Mouse (Mus musculus) inflammation-experienced regulatory T-cells, adult 6 months (primary cell): ENCODE results near the gene Dnajc30. TPM values are rescaled to one million over a fixed set of nuclear protein-coding genes. Genes with fewer than 3 reads are reported as not detected.

Experiments used
- ATAC-seq: one replicate; pipeline ENCODE4 v1.8.0; 2017
- polyA plus RNA-seq, 3 experiments: library from polyadenylated mRNA; unstranded; fragments of 100-300 nt; shearing (Covaris generic); gene quantifications; one replicate each; pipeline ENCODE4 v1.2.1; 2017

The Dnajc30 gene
- polyA plus RNA-seq, 3 experiments from 2014 or later: 18.9 to 32.0 (median 30.4) TPM

GRCm38 (mm10) chr5:135109976-135110375 lies 46.0 kb downstream of the Dnajc30 start:
- ATAC-seq: no peak

- ATAC-seq: no peak
These were observed 49.8 kb downstream of the Dnajc30 start for GRCm38 (mm10) chr5:135113782-135114181.

- ATAC-seq: peak; percentile 97
These were observed 51.2 kb downstream of the Dnajc30 start for GRCm38 (mm10) chr5:135115241-135115640.

Other genes with a start within 250 kb of the Dnajc30 start
- gene Tmem270, start 157.5 kb upstream of the Dnajc30 start, polyA plus RNA-seq: not detected
- gene Cldn13, start 148.7 kb upstream of the Dnajc30 start, polyA plus RNA-seq: not detected
- gene Mettl27, start 131.8 kb upstream of the Dnajc30 start, polyA plus RNA-seq: 10 to 100 TPM in 2 of 3 experiments, 1 to 10 TPM in 1; 6.3 to 17.2 (median 12.0) TPM
- gene Cldn4, start 117.3 kb upstream of the Dnajc30 start, polyA plus RNA-seq: not detected
- not detected for gene Cldn3, start 78.0 kb upstream of the Dnajc30 start, polyA plus RNA-seq
- 10 to 100 TPM; 26.7 to 80.0 (median 60.4) TPM for gene Abhd11, start 55.0 kb upstream of the Dnajc30 start, polyA plus RNA-seq
- gene Stx1a, start 40.7 kb upstream of the Dnajc30 start, polyA plus RNA-seq: 10 to 100 TPM in 2 of 3 experiments, 1 to 10 TPM in 1; 4.4 to 24.9 (median 20.8) TPM
- 10 to 100 TPM; 63.3 to 71.1 (median 67.0) TPM for gene Bud23, start 757 bp downstream of the Dnajc30 start, polyA plus RNA-seq
- gene Vps37d, start 14.1 kb downstream of the Dnajc30 start, polyA plus RNA-seq: not detected
- not detected for gene Mlxipl, start 25.7 kb downstream of the Dnajc30 start, polyA plus RNA-seq
- gene Tbl2, start 85.5 kb downstream of the Dnajc30 start, polyA plus RNA-seq: 1 to 10 TPM; 5.2 to 9.2 (median 5.8) TPM
- gene Bcl7b, start 104.1 kb downstream of the Dnajc30 start, polyA plus RNA-seq: 10 to 100 TPM; 39.0 to 55.4 (median 54.2) TPM
- gene Baz1b, start 123.1 kb downstream of the Dnajc30 start, polyA plus RNA-seq: 10 to 100 TPM; 25.0 to 27.5 (median 26.0) TPM
- under 1 TPM in 1 of 3 experiments, not detected in 2; 0.15 TPM for gene Fzd9, start 187.0 kb downstream of the Dnajc30 start, polyA plus RNA-seq